Mouse (Mus musculus): ENCODE measurements at regions not wholly inside any gene's neighbourhood (a gene's known extent, or its start where the extent isn't known, plus 50 kb on each side); places are given as distances from the start of the nearest gene placed in this dataset.

- in situ Hi-C loops (cut with MboI, MseI) = no loop called here
Observed at GRCm38 (mm10) chr16:76232680-76233079, 140.9 kb downstream of the Nrip1 start.

GRCm38 (mm10) chr16:76232174-76232573, 141.5 kb downstream of the Nrip1 start:
- in situ Hi-C loops (cut with MboI, MseI) = no loop called here

DNA sequence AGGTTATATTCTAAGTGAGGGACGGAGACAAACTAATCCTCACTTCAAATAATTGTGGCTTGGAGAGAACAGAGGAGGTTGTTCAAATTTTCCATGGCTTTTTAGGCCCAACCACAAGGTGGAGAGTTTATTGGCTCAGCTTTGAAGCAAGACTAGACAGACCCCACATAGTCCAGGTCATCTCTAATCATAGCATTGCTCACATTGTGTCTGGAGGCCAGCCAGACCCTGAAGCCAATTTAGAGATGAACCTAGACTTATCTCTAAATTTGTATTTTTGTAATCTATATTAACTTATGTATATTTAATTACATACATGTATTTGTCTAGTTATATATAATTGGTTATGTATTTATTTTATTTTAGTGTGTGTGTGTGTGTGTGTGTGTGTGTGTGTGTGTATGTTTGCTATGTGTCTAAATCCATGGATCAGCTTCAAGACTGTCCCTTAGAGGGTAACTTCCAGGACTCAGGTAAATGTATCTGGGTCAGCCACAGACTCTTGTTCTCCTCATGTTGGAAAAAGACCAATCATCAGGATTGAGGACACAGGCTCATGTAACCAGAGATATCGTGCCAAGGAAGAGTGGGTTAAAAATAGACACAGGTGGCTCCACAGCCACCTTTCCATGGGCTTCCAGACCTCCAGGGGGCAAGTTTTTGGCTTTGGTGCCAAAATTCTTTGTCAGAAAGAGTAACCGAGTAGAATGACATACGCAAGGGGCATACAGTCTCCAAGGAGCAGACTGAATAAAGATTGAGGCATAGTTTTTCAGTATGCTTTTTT, 142.9 kb downstream of the Nrip1 start:
- in situ Hi-C loops (cut with MboI, MseI) = no loop called here

- in situ Hi-C loops (cut with MboI, MseI) = loop anchor here (10.0 kb wide), 1 partner anchor 126 kb away; no protein-coding TSS in a partner anchor
Observed at GRCm38 (mm10) chr16:76228451-76228850, 145.2 kb downstream of the Nrip1 start.

- in situ Hi-C loops (cut with MboI, MseI) = loop anchor here (10.0 kb wide), 1 partner anchor 128 kb away; no protein-coding TSS in a partner anchor
Observed at GRCm38 (mm10) chr16:76226446-76226845, 147.2 kb downstream of the Nrip1 start.

- in situ Hi-C loops (cut with MboI, MseI) = loop anchor here (10.0 kb wide), 1 partner anchor 129 kb away; no protein-coding TSS in a partner anchor
Observed at GRCm38 (mm10) chr16:76225587-76226226, 147.9 kb downstream of the Nrip1 start.

DNA sequence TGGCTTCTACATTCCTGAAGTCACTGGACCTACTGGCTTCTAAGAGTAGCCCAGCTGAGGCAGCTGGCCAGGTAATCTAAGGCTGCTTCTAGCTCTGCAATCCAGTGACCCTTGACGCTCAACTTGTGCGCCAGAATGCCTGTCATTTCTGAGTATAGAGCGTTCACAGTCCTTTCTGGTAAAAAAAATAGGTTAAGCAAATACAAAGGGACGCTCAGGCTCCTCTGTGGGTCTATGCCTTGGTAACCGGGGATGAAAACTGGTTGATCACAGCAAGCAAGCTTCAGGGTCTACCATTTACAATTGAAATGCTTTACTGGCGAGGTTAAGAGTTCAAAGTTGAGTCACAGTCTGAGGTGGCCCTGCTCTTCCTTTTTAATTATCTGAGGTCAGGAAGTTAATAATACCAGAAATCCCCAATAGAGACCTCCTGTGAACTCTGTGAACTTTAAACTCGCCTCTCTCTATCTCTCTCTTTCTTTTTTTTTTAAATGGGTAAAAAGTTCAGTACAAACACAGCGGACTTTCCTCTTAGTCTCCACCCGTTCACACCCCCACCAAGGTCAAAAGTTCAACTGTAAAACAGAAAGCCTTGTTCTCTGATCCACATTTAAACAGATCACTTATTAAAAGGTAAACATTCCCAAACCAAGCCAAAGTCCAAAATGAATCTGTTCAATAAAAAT, 148.6 kb downstream of the Nrip1 start:
- in situ Hi-C loops (cut with MboI, MseI) = loop anchor here (10.0 kb wide), 1 partner anchor 130 kb away; no protein-coding TSS in a partner anchor

- in situ Hi-C loops (cut with MboI, MseI) = loop anchor here (10.0 kb wide), 1 partner anchor 131 kb away; no protein-coding TSS in a partner anchor
Observed at GRCm38 (mm10) chr16:76223716-76224115, 149.9 kb downstream of the Nrip1 start.

DNA sequence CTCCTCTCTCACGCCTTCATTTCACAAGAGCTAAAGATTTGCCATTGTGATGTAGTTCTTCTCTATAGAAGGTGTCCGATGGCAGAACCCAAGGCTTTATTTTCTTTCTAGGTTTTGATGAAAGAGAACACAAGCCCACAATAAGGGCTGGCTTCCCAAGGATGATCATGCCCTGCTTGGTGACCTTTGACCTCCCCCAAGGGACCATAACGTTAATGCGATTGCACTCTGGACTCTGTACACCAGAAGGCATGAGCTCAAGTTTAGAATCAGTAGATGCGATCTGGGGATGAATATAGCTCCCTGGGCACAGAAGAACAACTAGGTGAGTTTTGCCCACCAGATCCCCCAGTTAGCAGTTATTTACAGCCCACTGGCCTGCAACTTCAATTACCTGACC, 150.7 kb downstream of the Nrip1 start:
- in situ Hi-C loops (cut with MboI, MseI) = loop anchor here (10.0 kb wide), 1 partner anchor 132 kb away; no protein-coding TSS in a partner anchor

GRCm38 (mm10) chr16:76220466-76220865, 153.2 kb downstream of the Nrip1 start:
- in situ Hi-C loops (cut with MboI, MseI) = loop anchor here (10.0 kb wide), 1 partner anchor 134 kb away; no protein-coding TSS in a partner anchor

- in situ Hi-C loops (cut with MboI, MseI) = loop anchor here (10.0 kb wide), 1 partner anchor 456 kb away; no protein-coding TSS in a partner anchor
Observed at GRCm38 (mm10) chr16:76219233-76219632, 154.4 kb downstream of the Nrip1 start.

- in situ Hi-C loops (cut with MboI, MseI) = loop anchor here (10.0 kb wide), 1 partner anchor 456 kb away; no protein-coding TSS in a partner anchor
Observed at GRCm38 (mm10) chr16:76218310-76219170, 155.1 kb downstream of the Nrip1 start.

GRCm38 (mm10) chr16:76216184-76216583, 157.4 kb downstream of the Nrip1 start:
- in situ Hi-C loops (cut with MboI, MseI) = loop anchor here (10.0 kb wide), 1 partner anchor 459 kb away; no protein-coding TSS in a partner anchor

DNA sequence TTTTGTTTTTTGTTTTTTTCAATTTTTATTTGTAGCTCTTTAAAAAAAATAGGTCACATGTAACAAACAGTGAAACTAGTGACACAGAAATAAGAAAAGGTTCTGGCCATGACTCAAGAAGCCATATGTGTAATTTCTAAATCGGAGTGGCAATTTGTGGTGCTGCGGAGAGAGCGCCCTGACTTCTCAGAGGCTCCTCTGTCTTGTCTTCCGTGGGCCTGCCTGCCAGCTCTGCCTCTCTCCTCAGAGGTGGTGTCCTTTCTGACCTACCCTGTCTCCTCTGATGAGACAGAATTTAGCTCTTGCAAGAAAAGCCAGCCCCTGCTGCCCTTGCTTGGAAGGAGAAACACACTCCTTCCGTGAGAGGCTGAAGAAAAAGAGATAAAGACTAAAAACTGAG, 158.1 kb downstream of the Nrip1 start:
- in situ Hi-C loops (cut with MboI, MseI) = loop anchor here (10.0 kb wide), 1 partner anchor 459 kb away; no protein-coding TSS in a partner anchor

DNA sequence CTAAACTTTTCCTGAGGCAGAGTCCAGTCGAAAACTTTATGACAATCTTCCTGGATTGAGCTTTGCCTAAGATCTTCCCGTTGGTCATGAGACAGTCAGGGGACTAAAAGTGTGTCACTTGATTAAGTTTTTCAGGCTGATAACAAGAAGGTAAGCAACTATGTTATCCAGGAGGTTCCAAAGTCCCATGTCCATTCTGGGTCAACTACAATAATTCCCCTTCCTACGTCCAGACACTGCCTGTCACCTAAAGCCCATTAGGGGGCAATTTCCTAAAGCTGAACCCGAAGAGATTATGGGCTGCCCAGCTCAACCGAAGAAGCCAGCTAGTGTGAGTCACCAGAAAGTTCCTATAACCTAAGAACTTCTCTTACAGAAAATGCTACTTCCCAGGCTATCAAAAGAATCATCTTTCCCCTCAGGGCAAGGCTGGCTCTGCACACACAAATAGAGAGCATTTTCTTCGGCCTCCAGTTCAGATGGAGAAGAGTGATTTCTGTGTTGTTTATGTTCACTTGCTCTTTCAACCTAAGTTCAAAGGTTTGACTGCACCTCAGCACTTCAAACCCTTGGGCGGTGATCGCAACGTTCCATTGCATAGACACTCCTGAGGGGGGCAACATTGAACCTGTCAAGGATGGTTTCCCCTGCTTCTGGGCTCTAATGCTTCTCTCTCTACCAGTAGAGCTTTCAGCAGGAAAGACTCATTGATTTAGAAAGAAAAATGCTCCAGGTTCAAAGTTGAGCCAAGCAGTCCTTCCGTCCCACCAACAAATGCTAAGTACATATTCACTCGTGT, 171.7 kb downstream of the Nrip1 start:
- in situ Hi-C loops (cut with MboI, MseI) = no loop called here

- in situ Hi-C loops (cut with MboI, MseI) = no loop called here
Observed at GRCm38 (mm10) chr16:76200801-76201728, 172.6 kb downstream of the Nrip1 start.

- in situ Hi-C loops (cut with MboI, MseI) = no loop called here
Observed at GRCm38 (mm10) chr16:76200268-76200667, 173.4 kb downstream of the Nrip1 start.

- in situ Hi-C loops (cut with MboI, MseI) = no loop called here
Observed at GRCm38 (mm10) chr16:76199006-76199405, 174.6 kb downstream of the Nrip1 start.

GRCm38 (mm10) chr16:76194291-76194690, 172.2 kb upstream of the Samsn1 start:
- in situ Hi-C loops (cut with MboI, MseI) = no loop called here
